Mouse (Mus musculus): ENCODE measurements around the gene Vmo1. TPM values are rescaled to one million over a fixed set of nuclear protein-coding genes. Genes with fewer than 3 reads are reported as not detected.
A peak's percentile ranks its signal among the peaks of the same experiment; 100 is the strongest.

Vmo1 gene
- polyA plus RNA-seq, 1 experiment = 0.32 TPM

DNA sequence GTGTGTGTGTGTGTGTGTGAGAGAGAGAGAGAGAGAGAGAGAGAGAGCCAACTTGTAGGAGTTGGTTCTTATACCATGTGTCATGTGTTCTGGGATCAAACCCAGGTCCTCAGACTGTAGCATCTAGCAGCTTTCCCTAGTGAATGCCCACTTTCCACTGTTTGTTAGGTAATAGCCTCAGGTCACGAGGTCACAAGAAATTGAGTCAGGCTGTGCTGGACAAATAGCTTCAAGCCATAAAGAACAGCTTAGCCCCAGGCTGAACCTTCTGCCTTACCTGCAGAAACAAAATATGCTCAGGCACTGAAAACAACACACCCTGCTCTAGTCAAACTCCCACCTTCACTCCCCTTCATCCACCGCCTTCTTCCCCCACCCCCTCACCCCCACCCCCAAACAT lies 3.2 kb downstream of the Vmo1 start:
- Histone ChIP-seq H3K27ac (ENCODE audit: insufficient read depth, low read length) (no peak overlapping the region), H3K27me3 (ENCODE audit: control insufficient read depth, insufficient read depth, low read length) (no peaks in the 10 kb centered on the region), H3K4me1 (ENCODE audit: control insufficient read depth, insufficient read depth, insufficient read length) (no peaks in the 10 kb centered on the region), H3K36me3 (ENCODE audit: control insufficient read depth, insufficient read depth, low read length) (no peaks in the 10 kb centered on the region), H3K4me3 (ENCODE audit: extremely low read depth, insufficient read depth, insufficient read length) (no peak overlapping the region)
- WGBS = 89% methylated on average over 2 of the region's 2 CpGs
- no peak for DNase-seq (ENCODE audit: low read depth in 1 of 2, low spot score in 2 of 2)
- no peak for TF ChIP-seq POLR2A (IDR thresholded peaks at IDR 0.05; ENCODE audit: low read depth, low read length)
- no peak for TF ChIP-seq CTCF (IDR thresholded peaks at IDR 0.05; ENCODE audit: extremely low read depth, insufficient read depth, insufficient read length, insufficient replicate concordance)

DNA sequence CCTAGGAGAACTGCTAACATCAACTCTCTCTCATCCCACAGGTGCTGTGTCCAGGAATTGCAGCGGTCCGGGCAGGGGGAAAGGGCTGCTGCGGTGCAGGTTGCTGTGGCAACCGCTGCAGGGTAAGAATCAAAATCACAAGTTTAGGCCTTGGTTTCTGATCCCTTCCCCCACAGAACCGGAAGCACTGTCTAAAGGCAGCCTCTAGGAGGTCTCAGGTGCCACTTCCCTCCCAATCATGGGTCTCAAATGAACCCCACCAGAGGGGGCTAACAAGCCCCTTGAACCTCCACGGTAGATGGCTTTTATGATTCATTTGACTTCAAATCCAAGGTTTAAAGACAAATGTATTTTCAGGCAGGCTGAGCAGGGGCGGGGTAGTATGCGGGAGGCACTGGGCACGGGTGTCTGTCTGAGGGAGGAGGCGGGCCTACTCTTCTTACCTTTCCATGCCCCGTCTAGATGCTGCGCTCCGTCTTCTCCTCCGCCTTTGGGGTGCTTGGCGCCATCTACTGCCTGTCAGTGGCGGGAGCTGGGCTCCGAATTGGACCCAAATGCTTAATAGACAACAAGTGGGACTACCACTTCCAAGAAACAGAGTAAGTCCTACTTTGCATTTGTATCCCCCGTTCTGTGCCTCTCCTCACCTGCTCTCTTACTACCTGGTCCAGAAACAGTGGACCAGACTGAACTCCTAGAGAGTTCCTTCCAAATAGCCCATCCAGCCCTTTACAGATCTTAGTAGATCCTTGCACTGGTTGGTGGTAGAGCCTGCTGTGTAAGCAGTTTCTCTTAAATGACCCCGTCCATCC lies 4.5 kb downstream of the Vmo1 start:
- TF ChIP-seq POLR2A (IDR thresholded peaks at IDR 0.05; ENCODE audit: low read depth, low read length) (no peak), CTCF (IDR thresholded peaks at IDR 0.05; ENCODE audit: extremely low read depth, insufficient read depth, insufficient read length, insufficient replicate concordance) (peak; percentile 74; the same call in 1 of the 2 replicates)
- Histone ChIP-seq H3K27me3 (ENCODE audit: control insufficient read depth, insufficient read depth, low read length) (no peaks in the 10 kb centered on the region), H3K4me1 (ENCODE audit: control insufficient read depth, insufficient read depth, insufficient read length) (no peaks in the 10 kb centered on the region), H3K36me3 (ENCODE audit: control insufficient read depth, insufficient read depth, low read length) (no peaks in the 10 kb centered on the region), H3K4me3 (ENCODE audit: extremely low read depth, insufficient read depth, insufficient read length) (no peak overlapping the region), H3K27ac (ENCODE audit: insufficient read depth, low read length) (no peak overlapping the region)
- WGBS = 15% methylated on average over 19 of the region's 19 CpGs
- DNase-seq (ENCODE audit: low read depth in 1 of 2, low spot score in 2 of 2) = peak; percentile 52 to 57

DNA sequence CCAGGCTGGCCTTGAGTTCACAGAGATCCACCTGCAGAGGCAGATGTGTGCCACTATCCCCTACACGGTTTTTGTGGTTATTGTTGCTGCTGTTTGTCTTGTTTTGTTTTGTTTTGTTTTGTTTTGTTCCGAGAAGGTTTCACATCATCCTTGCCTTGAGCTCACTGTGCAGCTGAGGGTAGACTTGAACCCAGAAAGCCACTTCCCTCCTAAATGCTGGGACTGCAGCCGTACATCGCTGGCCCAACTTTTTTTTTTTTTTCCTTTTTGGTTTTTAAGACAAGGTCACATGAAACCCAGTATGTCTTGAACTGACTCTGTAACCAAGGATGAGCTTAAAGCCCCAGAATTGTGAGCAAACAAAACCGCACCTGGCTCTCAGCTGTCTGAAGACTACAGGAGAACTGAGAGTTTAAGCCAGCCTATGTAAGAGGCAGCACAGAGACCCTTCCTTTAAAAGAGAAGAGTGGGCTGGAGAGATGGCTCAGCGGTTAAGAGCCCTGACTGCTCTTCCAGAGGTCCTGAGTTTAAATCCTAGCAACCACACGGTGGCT lies 7.4 kb downstream of the Vmo1 start:
- DNase-seq (ENCODE audit: low read depth in 1 of 2, low spot score in 2 of 2) = no peak
- no peak for TF ChIP-seq POLR2A (IDR thresholded peaks at IDR 0.05; ENCODE audit: low read depth, low read length)
- no peak for TF ChIP-seq CTCF (IDR thresholded peaks at IDR 0.05; ENCODE audit: extremely low read depth, insufficient read depth, insufficient read length, insufficient replicate concordance)
- H3K4me1 ChIP-seq (ENCODE audit: control insufficient read depth, insufficient read depth, insufficient read length) = no peaks in the 10 kb centered on the region
- no peaks in the 10 kb centered on the region for H3K27me3 ChIP-seq (ENCODE audit: control insufficient read depth, insufficient read depth, low read length)
- no peak overlapping the region for H3K27ac ChIP-seq (ENCODE audit: insufficient read depth, low read length)
- WGBS = 75% methylated on average over 7 of the region's 7 CpGs
- no peaks in the 10 kb centered on the region for H3K36me3 ChIP-seq (ENCODE audit: control insufficient read depth, insufficient read depth, low read length)
- no peak overlapping the region for H3K4me3 ChIP-seq (ENCODE audit: extremely low read depth, insufficient read depth, insufficient read length)

DNA sequence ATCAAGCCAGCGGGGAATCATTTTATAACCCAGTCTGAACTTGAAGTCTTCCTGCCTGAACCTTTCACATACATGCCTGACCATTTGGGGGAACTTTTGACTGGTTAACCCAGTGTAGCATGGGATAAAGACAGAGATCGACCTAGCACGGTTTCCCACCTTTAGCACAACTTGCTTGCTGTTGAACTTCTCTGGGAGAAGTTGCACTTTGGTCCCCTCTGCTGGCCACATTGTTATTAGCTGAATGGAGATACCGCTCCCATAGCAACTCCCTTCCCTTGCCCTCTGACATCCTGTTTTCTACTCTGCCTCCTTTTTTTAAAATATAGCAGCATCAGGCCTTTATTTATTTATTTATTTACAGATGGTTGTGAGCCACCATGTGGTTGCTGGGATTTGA lies 8.0 kb downstream of the Vmo1 start:
- TF ChIP-seq CTCF (IDR thresholded peaks at IDR 0.05; ENCODE audit: extremely low read depth, insufficient read depth, insufficient read length, insufficient replicate concordance) = peak; percentile 54; the same call in 1 of the 2 replicates
- no peak for TF ChIP-seq POLR2A (IDR thresholded peaks at IDR 0.05; ENCODE audit: low read depth, low read length)
- DNase-seq (ENCODE audit: low read depth in 1 of 2, low spot score in 2 of 2) = peak; percentile 55 to 79
- Histone ChIP-seq H3K36me3 (ENCODE audit: control insufficient read depth, insufficient read depth, low read length) (no peaks in the 10 kb centered on the region), H3K27ac (ENCODE audit: insufficient read depth, low read length) (no peak overlapping the region), H3K4me1 (ENCODE audit: control insufficient read depth, insufficient read depth, insufficient read length) (no peaks in the 10 kb centered on the region), H3K4me3 (ENCODE audit: extremely low read depth, insufficient read depth, insufficient read length) (no peak overlapping the region), H3K27me3 (ENCODE audit: control insufficient read depth, insufficient read depth, low read length) (no peaks in the 10 kb centered on the region)
- WGBS = 25% methylated on average over 4 of the region's 4 CpGs

DNA sequence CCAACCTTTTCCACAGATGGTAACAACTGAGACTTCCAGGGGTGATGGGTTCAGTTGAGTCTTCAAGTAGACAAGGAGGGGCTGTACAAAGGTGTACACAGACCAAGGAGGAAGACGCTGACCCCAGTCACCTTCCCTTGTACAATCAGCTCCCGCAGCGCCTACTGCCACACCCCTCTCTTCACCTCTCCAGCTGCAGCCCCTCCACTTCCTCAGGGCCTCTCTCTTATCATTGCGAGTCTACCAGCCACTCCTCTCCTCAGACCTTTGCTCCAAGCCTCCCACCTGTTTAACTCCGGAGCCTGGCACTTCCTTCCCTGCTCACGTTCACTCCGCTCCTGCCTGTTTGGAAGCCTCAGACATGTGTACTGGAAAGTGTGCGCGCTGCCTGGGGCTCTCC lies 9.4 kb downstream of the Vmo1 start, which contains the start of gene Tm4sf5:
TSS of gene Tm4sf5 (plus strand) at position 275 of the 400 bp plus-strand sequence.
- no peaks in the 10 kb centered on the region for H3K27me3 ChIP-seq (ENCODE audit: control insufficient read depth, insufficient read depth, low read length)
- WGBS = 52% methylated on average over 9 of the region's 9 CpGs
- no peak for DNase-seq (ENCODE audit: low read depth in 1 of 2, low spot score in 2 of 2)
- H3K4me1 ChIP-seq (ENCODE audit: control insufficient read depth, insufficient read depth, insufficient read length) = no peaks in the 10 kb centered on the region
- no peak for TF ChIP-seq POLR2A (IDR thresholded peaks at IDR 0.05; ENCODE audit: low read depth, low read length)
- no peak for TF ChIP-seq CTCF (IDR thresholded peaks at IDR 0.05; ENCODE audit: extremely low read depth, insufficient read depth, insufficient read length, insufficient replicate concordance)
- no peak within 1 kb of the TSS for H3K4me3 ChIP-seq (ENCODE audit: extremely low read depth, insufficient read depth, insufficient read length)
- H3K36me3 ChIP-seq (ENCODE audit: control insufficient read depth, insufficient read depth, low read length) = no peaks in the 10 kb centered on the region
- H3K27ac ChIP-seq (ENCODE audit: insufficient read depth, low read length) = no peak within 1 kb of the TSS

DNA sequence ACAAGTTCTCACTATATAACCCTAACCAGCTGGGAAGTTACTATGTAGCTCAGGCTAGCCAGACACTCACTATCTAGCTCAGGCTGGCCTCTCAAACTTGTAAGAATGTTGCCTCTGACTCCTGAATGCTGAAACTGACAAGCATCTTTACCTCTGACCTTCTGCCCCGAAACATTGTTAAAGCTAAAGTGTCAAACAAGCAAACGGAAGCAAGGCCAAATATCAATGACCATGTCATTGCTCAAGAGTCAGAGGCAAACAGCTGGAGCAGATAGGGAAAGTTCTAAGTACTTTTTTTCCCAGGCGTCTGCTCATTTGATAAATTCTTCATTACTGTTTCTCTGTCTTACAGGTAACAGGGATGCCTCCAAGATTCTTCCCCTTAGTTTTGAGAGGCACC lies 12.4 kb downstream of the Vmo1 start:
- Histone ChIP-seq H3K4me1 (ENCODE audit: control insufficient read depth, insufficient read depth, insufficient read length) (no peaks in the 10 kb centered on the region), H3K36me3 (ENCODE audit: control insufficient read depth, insufficient read depth, low read length) (no peaks in the 10 kb centered on the region), H3K27ac (ENCODE audit: insufficient read depth, low read length) (no peak overlapping the region), H3K4me3 (ENCODE audit: extremely low read depth, insufficient read depth, insufficient read length) (no peak overlapping the region), H3K27me3 (ENCODE audit: control insufficient read depth, insufficient read depth, low read length) (no peaks in the 10 kb centered on the region)
- TF ChIP-seq CTCF (IDR thresholded peaks at IDR 0.05; ENCODE audit: extremely low read depth, insufficient read depth, insufficient read length, insufficient replicate concordance) = no peak
- no peak for TF ChIP-seq POLR2A (IDR thresholded peaks at IDR 0.05; ENCODE audit: low read depth, low read length)
- WGBS = 80% methylated on average over 3 of the region's 3 CpGs
- DNase-seq (ENCODE audit: low read depth in 1 of 2, low spot score in 2 of 2) = no peak

DNA sequence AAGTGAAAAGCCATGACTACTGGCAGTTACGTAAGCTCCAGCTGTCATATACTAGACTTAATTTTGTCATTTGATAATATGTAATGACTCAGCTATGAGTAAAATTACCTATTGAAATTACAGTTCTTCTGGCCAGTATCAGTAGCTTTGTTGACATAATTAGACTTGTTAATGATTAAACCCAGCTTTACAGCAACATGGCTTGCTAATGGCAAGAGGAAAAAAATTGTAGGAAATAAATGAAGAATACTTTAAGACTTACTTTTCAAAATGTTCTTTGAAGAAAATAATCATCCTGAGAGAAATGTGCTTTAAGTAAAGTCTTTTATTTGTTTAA lies 14.0 kb downstream of the Vmo1 start:
- no peaks in the 10 kb centered on the region for H3K4me1 ChIP-seq (ENCODE audit: control insufficient read depth, insufficient read depth, insufficient read length)
- H3K36me3 ChIP-seq (ENCODE audit: control insufficient read depth, insufficient read depth, low read length) = no peaks in the 10 kb centered on the region
- TF ChIP-seq CTCF (IDR thresholded peaks at IDR 0.05; ENCODE audit: extremely low read depth, insufficient read depth, insufficient read length, insufficient replicate concordance) = no peak
- TF ChIP-seq POLR2A (IDR thresholded peaks at IDR 0.05; ENCODE audit: low read depth, low read length) = no peak
- no peak for DNase-seq (ENCODE audit: low read depth in 1 of 2, low spot score in 2 of 2)
- H3K27ac ChIP-seq (ENCODE audit: insufficient read depth, low read length) = no peak overlapping the region
- no peaks in the 10 kb centered on the region for H3K27me3 ChIP-seq (ENCODE audit: control insufficient read depth, insufficient read depth, low read length)
- 95% methylated on average over 1 of the region's 1 CpGs for WGBS
- H3K4me3 ChIP-seq (ENCODE audit: extremely low read depth, insufficient read depth, insufficient read length) = no peak overlapping the region

Measured in spleen, adult 2 months (tissue).